Mouse (Mus musculus) layer of hippocampus, postnatal 36 days (tissue): ENCODE data around the gene Tmem41b. TPM values are rescaled to one million over a fixed set of nuclear protein-coding genes. Genes with fewer than 3 reads are reported as not detected.

ENCODE experiments used
- total RNA-seq, 2 experiments: library from RNA; stranded (reverse); gene quantifications; 2 replicates each; pipeline ENCODE4 v1.2.3; 2021

The Tmem41b gene
- total RNA-seq, 2 experiments from 2014 or later = 49.2 to 52.9 TPM

Other genes with a start within 250 kb of the Tmem41b start
- 100 to 1,000 TPM in 1 of 2 experiments, 10 to 100 TPM in 1; 97.9 to 107 TPM for gene Tmem9b, start 234.1 kb downstream of the Tmem41b start, total RNA-seq
- 100 to 1,000 TPM; 209 to 247 TPM for gene Nrip3, start 204.9 kb downstream of the Tmem41b start, total RNA-seq
- gene Scube2, start 121.2 kb downstream of the Tmem41b start, total RNA-seq = 1 to 10 TPM; 1.9 to 2.0 TPM
- 100 to 1,000 TPM; 206 to 213 TPM for gene Dennd5a, start 26.5 kb downstream of the Tmem41b start, total RNA-seq
- gene Ipo7, start 31.3 kb upstream of the Tmem41b start, total RNA-seq = 100 to 1,000 TPM; 106 to 111 TPM
- 10 to 100 TPM; 11.5 to 13.7 TPM for gene Zfp143, start 74.3 kb upstream of the Tmem41b start, total RNA-seq
- gene Wee1, start 135.1 kb upstream of the Tmem41b start, total RNA-seq = 10 to 100 TPM; 19.7 to 22.6 TPM
- gene Swap70, start 234.8 kb upstream of the Tmem41b start, total RNA-seq = 10 to 100 TPM; 10.7 TPM